Mouse (Mus musculus) frontal cortex, postnatal 36 days (tissue): ENCODE measurements around the gene Prelid3b.

Experiments used
- DNase-seq, 2 experiments: peaks; one replicate each; pipeline ENCODE4 v3.0.0; 2022; ENCODE audit warnings: low spot score in 2 of 2

Prelid3b gene

GRCm38 (mm10) chr2:174426856-174427255, 46.0 kb downstream of the Prelid3b start:
- no peak for DNase-seq

GRCm38 (mm10) chr2:174424301-174425085, 48.4 kb downstream of the Prelid3b start:
- DNase-seq: no peak

DNA sequence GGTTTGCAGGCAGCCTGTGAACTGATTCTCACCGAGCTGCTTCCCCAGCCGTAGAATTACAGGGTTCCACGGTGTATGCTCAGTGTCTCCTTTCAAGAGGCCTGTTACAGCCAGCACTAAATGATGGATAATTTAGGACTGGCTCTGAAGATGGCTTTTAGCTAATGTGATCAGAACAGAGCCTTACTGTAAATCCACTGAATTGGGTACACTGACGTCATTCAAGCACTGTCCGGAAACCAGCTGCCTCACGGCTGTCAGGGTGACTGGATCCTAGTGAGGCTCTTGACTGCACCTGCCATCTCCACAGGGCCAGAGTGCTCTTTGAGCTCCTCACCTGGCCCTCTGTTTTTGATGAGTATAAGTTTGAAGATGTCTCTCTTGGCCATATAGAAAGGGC, 51.8 kb downstream of the Prelid3b start:
- DNase-seq: no peak

DNA sequence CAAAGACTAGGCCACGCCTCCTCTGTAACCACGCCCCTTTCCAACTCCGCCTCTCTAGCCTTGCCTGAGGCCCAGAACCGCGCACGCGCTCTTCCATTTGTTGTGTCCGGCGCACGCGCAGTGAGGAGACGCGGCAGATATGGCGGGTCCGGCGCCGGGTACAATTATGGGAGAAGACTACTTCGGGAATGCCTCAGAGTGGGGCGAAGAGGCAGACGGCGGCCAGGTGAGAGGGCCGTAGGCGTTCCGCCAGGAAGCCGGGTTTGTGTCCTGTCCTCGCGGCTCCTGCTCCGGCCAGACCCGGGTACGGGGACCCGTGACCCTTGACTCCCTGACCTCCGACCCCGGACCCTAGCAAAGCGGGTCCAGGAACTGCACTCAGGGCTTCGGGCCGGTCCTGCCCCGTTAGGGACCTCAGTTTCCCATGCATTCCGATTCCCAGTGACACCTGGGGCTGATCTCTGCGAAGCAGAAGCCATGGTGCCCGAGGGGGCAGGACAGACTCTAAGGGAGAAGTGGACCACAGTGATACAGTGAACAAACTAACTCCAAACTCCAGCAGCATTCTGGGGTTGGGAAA, 57.1 kb downstream of the Prelid3b start, which contains the start of gene Nelfcd:
Nelfcd (plus strand) TSS at position 74 of the 580 bp plus-strand sequence.
- DNase-seq: peak; percentile 89 to 94
